ENCODE assay signal across 8 mouse cellular contexts in genomic region chr17:31297521-31297939, GRCm38 (mm10). TPM values are rescaled to one million over a fixed set of nuclear protein-coding genes. Genes with fewer than 3 reads are reported as not detected.
A peak's percentile ranks its signal among the peaks of the same experiment; 100 is the strongest.
DNase-seq lines count a peak whose midpoint lies in the region; ATAC-seq and TF ChIP-seq lines count a peak whose summit lies in the region.

No protein-coding gene starts in this region.

- 7% methylated on average over 7 of the region's 7 CpGs for WGBS in heart, embryonic 13.5 days
- WGBS in kidney, embryonic 15.5 days = 11% methylated on average over 7 of the region's 7 CpGs
- 14% methylated on average over 7 of the region's 7 CpGs for WGBS in thymus, adult 2 months

- H3K4me1 ChIP-seq in heart, embryonic 13.5 days = peaks cover 42% of the 10 kb centered on the region
- peaks cover 30% of the 10 kb centered on the region for H3K4me1 ChIP-seq in kidney, embryonic 15.5 days
- peaks cover 47% of the 10 kb centered on the region for H3K4me1 ChIP-seq in thymus, adult 2 months (replicated peaks; ENCODE audit: control insufficient read depth, insufficient read depth, low read length)

- peak overlapping the region; percentile 82 for H3K9ac ChIP-seq in heart, embryonic 13.5 days
- no peak overlapping the region for H3K9ac ChIP-seq in kidney, embryonic 15.5 days

- peak overlapping the region; percentile 100 for H3K4me2 ChIP-seq in heart, embryonic 13.5 days
- H3K4me2 ChIP-seq in kidney, embryonic 15.5 days = peak overlapping the region; percentile 95

- peak overlapping the region; percentile 43 for H3K27ac ChIP-seq in heart, embryonic 13.5 days (replicated peaks)
- H3K27ac ChIP-seq in kidney, embryonic 15.5 days = peak overlapping the region; percentile 50; the same call in 1 of the 2 replicates
- no peak overlapping the region for H3K27ac ChIP-seq in thymus, adult 2 months (ENCODE audit: control insufficient read depth, insufficient read depth, low read length)

- peaks cover 17% of the 10 kb centered on the region for H3K27me3 ChIP-seq in heart, embryonic 13.5 days (replicated peaks)
- peaks cover 27% of the 10 kb centered on the region for H3K27me3 ChIP-seq in kidney, embryonic 15.5 days
- H3K27me3 ChIP-seq in thymus, adult 2 months (ENCODE audit: control insufficient read depth, insufficient read depth, low read length) = no peaks in the 10 kb centered on the region

- TF ChIP-seq POLR2A in thymus, adult 2 months (IDR thresholded peaks at IDR 0.05; ENCODE audit: control insufficient read depth, extremely low read depth, insufficient read depth, low read length, poor library complexity) = no peak

- H3K9me3 ChIP-seq in heart, embryonic 13.5 days = no peaks in the 10 kb centered on the region
- H3K9me3 ChIP-seq in kidney, embryonic 15.5 days (replicated peaks) = no peaks in the 10 kb centered on the region

- no peak for ATAC-seq in heart, embryonic 13.5 days (ENCODE audit: extremely low read depth, insufficient number of reproducible peaks, low FRiP score, low TSS enrichment)
- peak; percentile 59; the same call in 1 of the 2 replicates for ATAC-seq in kidney, embryonic 15.5 days (replicated peaks; ENCODE audit: low FRiP score)

- H3K4me3 ChIP-seq in heart, embryonic 13.5 days = peak overlapping the region; percentile 69
- H3K4me3 ChIP-seq in kidney, embryonic 15.5 days (replicated peaks) = peak overlapping the region; percentile 55
- H3K4me3 ChIP-seq in thymus, adult 2 months (ENCODE audit: control insufficient read depth, insufficient read depth, low read length) = no peak overlapping the region

- H3K36me3 ChIP-seq in heart, embryonic 13.5 days = no peaks in the 10 kb centered on the region
- H3K36me3 ChIP-seq in kidney, embryonic 15.5 days = no peaks in the 10 kb centered on the region
- H3K36me3 ChIP-seq in thymus, adult 2 months (ENCODE audit: control insufficient read depth, insufficient read depth, low read length) = no peaks in the 10 kb centered on the region

- DNase-seq in MEL-GATA-1-ER (ENCODE audit: extremely low read depth, low read depth) = peak; percentile 74
- peak; percentile 86 for DNase-seq in adrenal gland, postnatal 36 days
- peak; percentile 76 to 83 for DNase-seq in lung, postnatal 4 days
- DNase-seq in thymus, adult 2 months = no peak
- no peak for DNase-seq in layer of hippocampus, adult 11-12 months (ENCODE audit: low spot score)
- DNase-seq in frontal cortex, postnatal 25 days (ENCODE audit: low spot score in 2 of 2) = no peak

- no peak for TF ChIP-seq CTCF in thymus, adult 2 months (IDR thresholded peaks at IDR 0.05; ENCODE audit: borderline replicate concordance, control insufficient read depth, extremely low read depth, insufficient read depth, low read length, poor library complexity)

RNA-seq across cellular contexts. Expression of gene Slc37a1, which starts 10.9 kb away (rescaled TPM):
- total RNA-seq in adrenal gland, postnatal 36 days (2021) = 1 to 10 TPM; 7.0 to 9.8 TPM
- polyA plus RNA-seq in heart, embryonic 13.5 days (2015; fragmentation: Nextera tagmentation; extraction: Ambion mirVana) = 6.5 and 6.7 TPM in 2 replicates
- 3.0 and 3.9 TPM in 2 replicates for polyA plus RNA-seq in kidney, embryonic 15.5 days (2015; fragmentation: Nextera tagmentation; extraction: Ambion mirVana)
- 59.6 and 59.7 TPM in 2 replicates for polyA plus RNA-seq in thymus, adult 2 months (2012; rRNA removed)

RNA-seq across cellular contexts. Expression of gene Rsph1, which starts 20.3 kb away (rescaled TPM):
- total RNA-seq in adrenal gland, postnatal 36 days (2021) = 1 to 10 TPM; 4.8 to 5.2 TPM
- polyA plus RNA-seq in heart, embryonic 13.5 days (2015; fragmentation: Nextera tagmentation; extraction: Ambion mirVana) = 1.4 and 1.6 TPM in 2 replicates
- polyA plus RNA-seq in kidney, embryonic 15.5 days (2015; fragmentation: Nextera tagmentation; extraction: Ambion mirVana) = 2.0 and 2.4 TPM in 2 replicates
- 0.29 and 0.51 TPM in 2 replicates for polyA plus RNA-seq in thymus, adult 2 months (2012; rRNA removed)

Comparison
In these comparisons a context has a peak if more than half of its experiments do, and no peak if none do; other contexts are left out.
1. DNase-seq: peak in MEL-GATA-1-ER (single experiment), adrenal gland, postnatal 36 days (2 of 2) and lung, postnatal 4 days (2 of 2); none in thymus, adult 2 months (single experiment), layer of hippocampus, adult 11-12 months (single experiment) and frontal cortex, postnatal 25 days (0 of 2).